Mouse (Mus musculus): ENCODE measurements at regions not wholly inside any gene's neighbourhood (a gene's known extent, or its start where the extent isn't known, plus 50 kb on each side); places are given as distances from the start of the nearest gene placed in this dataset.

DNA sequence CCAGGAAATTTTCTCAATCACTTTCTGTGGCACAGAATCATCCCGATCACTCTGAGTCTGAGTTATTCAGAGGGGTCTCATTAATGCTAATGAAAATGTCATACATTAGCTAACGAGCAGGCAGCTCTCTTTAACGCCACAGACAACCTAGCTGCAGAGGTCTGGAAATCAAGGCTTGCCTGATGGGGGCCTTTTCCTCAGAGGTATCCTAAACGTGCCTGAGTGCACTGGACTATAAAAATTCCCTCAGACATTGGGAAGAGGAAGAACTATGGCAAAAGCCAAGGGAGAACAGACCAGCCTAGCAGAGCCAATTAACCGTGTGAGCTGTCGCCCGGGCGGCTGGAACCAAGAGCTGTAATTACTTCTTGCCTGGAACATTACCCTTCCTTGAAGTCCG, 245.5 kb downstream of the Adgra3 start:
- Histone ChIP-seq H3K4me2 (ENCODE audit: low read depth, low read length) (no peak overlapping the region), H3K9me3 (replicated peaks; ENCODE audit: control insufficient read depth, low read length) (no peaks in the 10 kb centered on the region), H3K9ac (ENCODE audit: low read depth, low read length) (no peak overlapping the region), H3K4me1 (ENCODE audit: control insufficient read depth, low read depth, low read length) (no peaks in the 10 kb centered on the region), H3K27ac (ENCODE audit: low read length) (no peak overlapping the region), H3K4me3 (ENCODE audit: low read depth, low read length) (no peak overlapping the region), H3K36me3 (ENCODE audit: control insufficient read depth, insufficient read depth) (no peaks in the 10 kb centered on the region), H3K27me3 (ENCODE audit: control insufficient read depth, insufficient read depth, low read depth, low read length) (no peaks in the 10 kb centered on the region)
- 54% methylated on average over 9 of the region's 9 CpGs for WGBS (ENCODE audit: insufficient replicate concordance)
- ATAC-seq (ENCODE audit: low read depth), result no peak

DNA sequence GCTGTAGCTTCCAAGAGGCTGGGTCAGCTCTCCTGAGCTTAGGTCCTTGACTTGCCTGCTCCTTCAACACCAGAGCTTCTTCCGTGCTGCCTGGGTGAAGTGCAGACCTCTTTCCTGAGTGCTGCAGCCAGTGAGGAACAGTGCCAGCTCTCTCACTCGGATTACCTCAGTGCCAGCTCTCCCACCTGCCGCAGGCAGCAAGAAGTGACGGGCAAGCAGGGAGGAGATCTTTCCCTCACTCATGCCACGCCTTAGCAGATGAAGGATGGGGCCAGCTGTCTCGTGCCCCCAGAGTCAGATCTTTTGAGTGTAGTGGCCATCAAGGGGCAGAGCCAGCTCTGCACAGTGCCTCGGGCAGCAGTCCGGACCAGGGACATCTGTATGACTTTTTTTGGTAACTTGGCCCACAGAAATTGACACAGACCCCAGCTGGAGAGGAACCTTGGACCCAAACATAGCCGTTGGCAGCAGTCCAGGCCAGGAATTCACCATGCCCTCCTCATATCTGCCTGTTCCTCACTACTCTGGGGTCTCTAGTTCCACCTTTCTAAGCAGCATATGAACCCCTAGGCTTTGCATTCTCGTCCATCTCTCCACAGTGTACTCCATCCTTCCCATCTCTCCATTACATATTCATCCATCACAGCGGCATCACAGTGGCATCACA, 263.9 kb upstream of the Kcnip4 start:
- H3K27ac ChIP-seq (ENCODE audit: low read length), result no peak overlapping the region
- no peaks in the 10 kb centered on the region for H3K36me3 ChIP-seq (ENCODE audit: control insufficient read depth, insufficient read depth)
- no peak for ATAC-seq (ENCODE audit: low read depth)
- no peak overlapping the region for H3K9ac ChIP-seq (ENCODE audit: low read depth, low read length)
- H3K4me1 ChIP-seq (ENCODE audit: control insufficient read depth, low read depth, low read length), result no peaks in the 10 kb centered on the region
- H3K4me3 ChIP-seq (ENCODE audit: low read depth, low read length), result no peak overlapping the region
- 61% methylated on average over 11 of the region's 11 CpGs for WGBS (ENCODE audit: insufficient replicate concordance)
- H3K4me2 ChIP-seq (ENCODE audit: low read depth, low read length), result no peak overlapping the region
- H3K9me3 ChIP-seq (replicated peaks; ENCODE audit: control insufficient read depth, low read length), result no peaks in the 10 kb centered on the region
- H3K27me3 ChIP-seq (ENCODE audit: control insufficient read depth, insufficient read depth, low read depth, low read length), result no peaks in the 10 kb centered on the region

GRCm38 (mm10) chr5:49783728-49784127, 259.0 kb upstream of the Kcnip4 start:
- WGBS (ENCODE audit: insufficient replicate concordance), result 55% methylated on average over 3 of the region's 3 CpGs
- H3K36me3 ChIP-seq (ENCODE audit: control insufficient read depth, insufficient read depth), result no peaks in the 10 kb centered on the region
- no peak overlapping the region for H3K27ac ChIP-seq (ENCODE audit: low read length)
- H3K4me3 ChIP-seq (ENCODE audit: low read depth, low read length), result no peak overlapping the region
- no peak overlapping the region for H3K4me2 ChIP-seq (ENCODE audit: low read depth, low read length)
- H3K4me1 ChIP-seq (ENCODE audit: control insufficient read depth, low read depth, low read length), result no peaks in the 10 kb centered on the region
- no peaks in the 10 kb centered on the region for H3K9me3 ChIP-seq (replicated peaks; ENCODE audit: control insufficient read depth, low read length)
- no peak overlapping the region for H3K9ac ChIP-seq (ENCODE audit: low read depth, low read length)
- no peak for ATAC-seq (ENCODE audit: low read depth)
- H3K27me3 ChIP-seq (ENCODE audit: control insufficient read depth, insufficient read depth, low read depth, low read length), result no peaks in the 10 kb centered on the region

- WGBS (ENCODE audit: insufficient replicate concordance), result 58% methylated on average over 4 of the region's 4 CpGs
- H3K27ac ChIP-seq (ENCODE audit: low read length), result no peak overlapping the region
- no peak overlapping the region for H3K9ac ChIP-seq (ENCODE audit: low read depth, low read length)
- ATAC-seq (ENCODE audit: low read depth), result no peak
- no peak overlapping the region for H3K4me3 ChIP-seq (ENCODE audit: low read depth, low read length)
- H3K9me3 ChIP-seq (replicated peaks; ENCODE audit: control insufficient read depth, low read length), result no peaks in the 10 kb centered on the region
- H3K4me2 ChIP-seq (ENCODE audit: low read depth, low read length), result no peak overlapping the region
- H3K27me3 ChIP-seq (ENCODE audit: control insufficient read depth, insufficient read depth, low read depth, low read length), result no peaks in the 10 kb centered on the region
- H3K4me1 ChIP-seq (ENCODE audit: control insufficient read depth, low read depth, low read length), result no peaks in the 10 kb centered on the region
- H3K36me3 ChIP-seq (ENCODE audit: control insufficient read depth, insufficient read depth), result no peaks in the 10 kb centered on the region
Observed at GRCm38 (mm10) chr5:49761054-49761453, 236.3 kb upstream of the Kcnip4 start.

DNA sequence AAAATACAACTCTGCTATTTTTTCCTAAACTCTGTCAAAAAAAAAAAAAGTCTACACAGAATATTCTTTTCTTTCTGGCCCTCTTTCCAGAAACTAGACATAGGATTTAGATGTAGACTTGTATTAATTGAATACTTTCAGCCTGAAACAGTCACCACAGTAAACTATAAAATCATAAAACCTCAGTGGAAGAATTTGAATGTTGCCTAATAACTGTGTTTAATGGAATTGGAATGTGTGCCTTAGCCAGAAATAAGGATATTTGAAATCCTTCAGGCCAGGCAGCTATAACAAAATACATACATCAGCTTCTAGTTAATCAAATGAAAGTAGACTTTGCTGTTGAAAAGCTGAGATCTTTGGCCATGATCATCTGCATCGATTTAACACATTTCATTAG, 230.8 kb upstream of the Kcnip4 start:
- Histone ChIP-seq H3K27ac (ENCODE audit: low read length) (no peak overlapping the region), H3K4me1 (ENCODE audit: control insufficient read depth, low read depth, low read length) (no peaks in the 10 kb centered on the region), H3K4me3 (ENCODE audit: low read depth, low read length) (no peak overlapping the region), H3K27me3 (ENCODE audit: control insufficient read depth, insufficient read depth, low read depth, low read length) (no peaks in the 10 kb centered on the region), H3K4me2 (ENCODE audit: low read depth, low read length) (no peak overlapping the region), H3K36me3 (ENCODE audit: control insufficient read depth, insufficient read depth) (no peaks in the 10 kb centered on the region), H3K9me3 (replicated peaks; ENCODE audit: control insufficient read depth, low read length) (no peaks in the 10 kb centered on the region), H3K9ac (ENCODE audit: low read depth, low read length) (no peak overlapping the region)
- 54% methylated on average over 1 of the region's 1 CpGs for WGBS (ENCODE audit: insufficient replicate concordance)
- no peak for ATAC-seq (ENCODE audit: low read depth)

DNA sequence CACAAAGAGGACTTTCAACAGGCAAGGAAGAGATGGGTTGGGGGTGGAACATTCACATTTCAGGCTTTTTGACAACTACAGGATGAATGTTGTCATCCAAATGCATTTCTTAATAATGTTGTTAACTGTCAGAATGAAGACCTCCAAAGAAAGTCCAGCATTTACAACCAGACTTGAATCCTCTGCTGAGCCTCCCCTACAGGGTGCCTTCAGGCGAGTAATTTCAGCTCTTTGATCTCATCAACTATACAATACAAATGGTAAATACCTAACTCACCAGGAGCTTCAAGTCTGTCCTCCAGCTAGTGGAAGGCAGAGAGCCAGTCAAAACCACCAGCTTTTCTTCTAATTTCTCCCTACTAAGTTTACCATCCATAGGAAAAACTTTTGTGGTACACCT, 187.9 kb upstream of the Kcnip4 start:
- no peaks in the 10 kb centered on the region for H3K36me3 ChIP-seq (ENCODE audit: control insufficient read depth, insufficient read depth)
- 49% methylated on average over 1 of the region's 1 CpGs for WGBS (ENCODE audit: insufficient replicate concordance)
- no peaks in the 10 kb centered on the region for H3K4me1 ChIP-seq (ENCODE audit: control insufficient read depth, low read depth, low read length)
- H3K27me3 ChIP-seq (ENCODE audit: control insufficient read depth, insufficient read depth, low read depth, low read length), result no peaks in the 10 kb centered on the region
- H3K9me3 ChIP-seq (replicated peaks; ENCODE audit: control insufficient read depth, low read length), result no peaks in the 10 kb centered on the region
- no peak overlapping the region for H3K4me2 ChIP-seq (ENCODE audit: low read depth, low read length)
- no peak overlapping the region for H3K4me3 ChIP-seq (ENCODE audit: low read depth, low read length)
- no peak for ATAC-seq (ENCODE audit: low read depth)
- no peak overlapping the region for H3K9ac ChIP-seq (ENCODE audit: low read depth, low read length)
- H3K27ac ChIP-seq (ENCODE audit: low read length), result no peak overlapping the region

GRCm38 (mm10) chr5:49682156-49682555, 157.4 kb upstream of the Kcnip4 start:
- no peak for ATAC-seq (ENCODE audit: low read depth)
- H3K9me3 ChIP-seq (replicated peaks; ENCODE audit: control insufficient read depth, low read length), result no peaks in the 10 kb centered on the region
- H3K9ac ChIP-seq (ENCODE audit: low read depth, low read length), result no peak overlapping the region
- no peaks in the 10 kb centered on the region for H3K27me3 ChIP-seq (ENCODE audit: control insufficient read depth, insufficient read depth, low read depth, low read length)
- 65% methylated on average over 4 of the region's 4 CpGs for WGBS (ENCODE audit: insufficient replicate concordance)
- no peaks in the 10 kb centered on the region for H3K4me1 ChIP-seq (ENCODE audit: control insufficient read depth, low read depth, low read length)
- H3K36me3 ChIP-seq (ENCODE audit: control insufficient read depth, insufficient read depth), result no peaks in the 10 kb centered on the region
- no peak overlapping the region for H3K4me2 ChIP-seq (ENCODE audit: low read depth, low read length)
- no peak overlapping the region for H3K4me3 ChIP-seq (ENCODE audit: low read depth, low read length)
- H3K27ac ChIP-seq (ENCODE audit: low read length), result no peak overlapping the region

- no peaks in the 10 kb centered on the region for H3K4me1 ChIP-seq (ENCODE audit: control insufficient read depth, low read depth, low read length)
- H3K9ac ChIP-seq (ENCODE audit: low read depth, low read length), result no peak overlapping the region
- WGBS (ENCODE audit: insufficient replicate concordance), result 36% methylated on average over 2 of the region's 2 CpGs
- ATAC-seq (ENCODE audit: low read depth), result no peak
- H3K9me3 ChIP-seq (replicated peaks; ENCODE audit: control insufficient read depth, low read length), result no peaks in the 10 kb centered on the region
- no peaks in the 10 kb centered on the region for H3K36me3 ChIP-seq (ENCODE audit: control insufficient read depth, insufficient read depth)
- no peaks in the 10 kb centered on the region for H3K27me3 ChIP-seq (ENCODE audit: control insufficient read depth, insufficient read depth, low read depth, low read length)
- H3K27ac ChIP-seq (ENCODE audit: low read length), result no peak overlapping the region
- no peak overlapping the region for H3K4me3 ChIP-seq (ENCODE audit: low read depth, low read length)
- H3K4me2 ChIP-seq (ENCODE audit: low read depth, low read length), result no peak overlapping the region
Observed at GRCm38 (mm10) chr5:49681514-49681913, 156.8 kb upstream of the Kcnip4 start.

DNA sequence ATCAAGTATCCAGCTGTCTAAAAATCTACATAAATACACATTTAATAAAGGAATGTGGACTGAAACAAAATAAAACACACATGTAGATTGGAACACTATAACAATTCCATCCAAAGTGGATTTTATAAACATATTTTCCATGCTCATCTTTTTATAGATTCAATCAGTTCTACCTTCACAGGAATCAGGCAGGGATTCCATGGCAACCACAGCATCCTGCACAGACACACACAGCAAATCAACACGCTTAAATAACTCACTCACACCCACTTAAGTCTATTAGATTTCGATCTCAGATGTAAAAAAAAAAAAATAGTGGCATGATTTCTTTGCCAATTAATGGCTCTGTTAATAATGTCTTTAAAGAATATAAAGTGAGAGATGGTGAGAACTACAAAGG, 151.2 kb upstream of the Kcnip4 start:
- WGBS (ENCODE audit: insufficient replicate concordance), result 42% methylated on average over 2 of the region's 2 CpGs

More for the DNA sequence above, 151.2 kb upstream of the Kcnip4 start:
- ATAC-seq (ENCODE audit: low read depth), result no peak
- Histone ChIP-seq H3K27ac (ENCODE audit: low read length) (no peak overlapping the region), H3K9me3 (replicated peaks; ENCODE audit: control insufficient read depth, low read length) (no peaks in the 10 kb centered on the region), H3K36me3 (ENCODE audit: control insufficient read depth, insufficient read depth) (no peaks in the 10 kb centered on the region), H3K9ac (ENCODE audit: low read depth, low read length) (no peak overlapping the region), H3K27me3 (ENCODE audit: control insufficient read depth, insufficient read depth, low read depth, low read length) (no peaks in the 10 kb centered on the region), H3K4me1 (ENCODE audit: control insufficient read depth, low read depth, low read length) (no peaks in the 10 kb centered on the region), H3K4me2 (ENCODE audit: low read depth, low read length) (no peak overlapping the region), H3K4me3 (ENCODE audit: low read depth, low read length) (no peak overlapping the region)

All from liver, embryonic 16.5 days (tissue).